Mouse (Mus musculus): Measurements from ENCODE around the gene Snx27. TPM values are rescaled to one million over a fixed set of nuclear protein-coding genes. Genes with fewer than 3 reads are reported as not detected.
A peak's percentile ranks its signal among the peaks of the same experiment; 100 is the strongest.

The Snx27 gene
- polyA plus RNA-seq, 1 experiment from 2014 or later = 46.2 TPM

GRCm38 (mm10) chr3:94465632-94466430 is 116.7 kb downstream of the Snx27 start:
- Histone ChIP-seq H3K4me1 (peaks cover 32% of the 10 kb centered on the region), H3K27ac (peak overlapping the region; percentile 50; the same call in 1 of the 2 replicates), H3K4me3 (no peak overlapping the region), H3K9me3 (replicated peaks) (no peaks in the 10 kb centered on the region), H3K27me3 (ENCODE audit: low read depth, poor library complexity, severe bottlenecking) (no peaks in the 10 kb centered on the region), H3K36me3 (no peaks in the 10 kb centered on the region)
- DNase-seq (ENCODE audit: low spot score) = no peak
- 61% methylated on average over 13 of the region's 13 CpGs for WGBS

GRCm38 (mm10) chr3:94463926-94464578 is 118.5 kb downstream of the Snx27 start:
- DNase-seq (ENCODE audit: low spot score) = peak; percentile 47
- Histone ChIP-seq H3K4me3 (no peak overlapping the region), H3K4me1 (peaks cover 29% of the 10 kb centered on the region), H3K9me3 (replicated peaks) (no peaks in the 10 kb centered on the region), H3K27me3 (ENCODE audit: low read depth, poor library complexity, severe bottlenecking) (no peaks in the 10 kb centered on the region), H3K27ac (peak overlapping the region; percentile 4; the same call in 1 of the 2 replicates), H3K36me3 (no peaks in the 10 kb centered on the region)
- 61% methylated on average over 11 of the region's 11 CpGs for WGBS

GRCm38 (mm10) chr3:94459834-94460233 is 122.7 kb downstream of the Snx27 start:
- peaks cover 15% of the 10 kb centered on the region for H3K4me1 ChIP-seq
- no peaks in the 10 kb centered on the region for H3K9me3 ChIP-seq (replicated peaks)
- no peaks in the 10 kb centered on the region for H3K36me3 ChIP-seq
- DNase-seq (ENCODE audit: low spot score) = no peak
- no peak overlapping the region for H3K4me3 ChIP-seq
- WGBS = 94% methylated on average over 2 of the region's 2 CpGs
- peaks cover 11% of the 10 kb centered on the region for H3K27me3 ChIP-seq (ENCODE audit: low read depth, poor library complexity, severe bottlenecking)
- H3K27ac ChIP-seq = no peak overlapping the region

- Histone ChIP-seq H3K27ac (no peak overlapping the region), H3K4me1 (0 out of 2 replicates have a peak, but pooled peaks cover 4% of the 10 kb centered on the region), H3K27me3 (ENCODE audit: low read depth, poor library complexity, severe bottlenecking) (peaks cover 11% of the 10 kb centered on the region), H3K9me3 (replicated peaks) (no peaks in the 10 kb centered on the region), H3K4me3 (peak overlapping the region; percentile 45; the same call in 1 of the 2 replicates), H3K36me3 (no peaks in the 10 kb centered on the region)
- no peak for DNase-seq (ENCODE audit: low spot score)
- 86% methylated on average over 3 of the region's 3 CpGs for WGBS
Measured at GRCm38 (mm10) chr3:94457055-94457454, 125.5 kb downstream of the Snx27 start.

- no peak overlapping the region for H3K27ac ChIP-seq
- peaks cover 11% of the 10 kb centered on the region for H3K27me3 ChIP-seq (ENCODE audit: low read depth, poor library complexity, severe bottlenecking)
- H3K4me3 ChIP-seq = peak overlapping the region; percentile 45
- no peaks in the 10 kb centered on the region for H3K36me3 ChIP-seq
- DNase-seq (ENCODE audit: low spot score) = peak; percentile 90
- no peaks in the 10 kb centered on the region for H3K9me3 ChIP-seq (replicated peaks)
- H3K4me1 ChIP-seq = 0 out of 2 replicates have a peak, but pooled peaks cover 4% of the 10 kb centered on the region
- WGBS = 1% methylated on average over 12 of the region's 12 CpGs
Measured at GRCm38 (mm10) chr3:94456529-94457000, 126.0 kb downstream of the Snx27 start.

GRCm38 (mm10) chr3:94449377-94449776 is 133.1 kb downstream of the Snx27 start:
- H3K36me3 ChIP-seq = peaks cover 59% of the 10 kb centered on the region
- WGBS = 92% methylated on average over 2 of the region's 2 CpGs
- no peaks in the 10 kb centered on the region for H3K9me3 ChIP-seq (replicated peaks)
- H3K27me3 ChIP-seq (ENCODE audit: low read depth, poor library complexity, severe bottlenecking) = no peaks in the 10 kb centered on the region
- no peak overlapping the region for H3K27ac ChIP-seq
- H3K4me3 ChIP-seq = no peak overlapping the region
- H3K4me1 ChIP-seq = peaks cover 2% of the 10 kb centered on the region
- no peak for DNase-seq (ENCODE audit: low spot score)

Other genes starting within 250 kb of the Snx27 start
- gene Them5, start 240.6 kb downstream of the Snx27 start, polyA plus RNA-seq (2016; fragmentation: Nextera tagmentation; extraction: Ambion mirVana) = not detected in 2 replicates
- 0.15 and 0.54 TPM in 2 replicates for gene C2cd4d, start 220.3 kb downstream of the Snx27 start, polyA plus RNA-seq (2016; fragmentation: Nextera tagmentation; extraction: Ambion mirVana)
- 0.15 TPM in 1 of 2 replicates, not detected in the other for gene Rorc, start 209.9 kb downstream of the Snx27 start, polyA plus RNA-seq (2016; fragmentation: Nextera tagmentation; extraction: Ambion mirVana)
- not detected in 2 replicates for gene Lingo4, start 184.2 kb downstream of the Snx27 start, polyA plus RNA-seq (2016; fragmentation: Nextera tagmentation; extraction: Ambion mirVana)
- gene Tdrkh, start 169.4 kb downstream of the Snx27 start, polyA plus RNA-seq (2016; fragmentation: Nextera tagmentation; extraction: Ambion mirVana) = 5.1 and 6.6 TPM in 2 replicates
- 71.0 and 77.8 TPM in 2 replicates for gene Mrpl9, start 139.4 kb downstream of the Snx27 start, polyA plus RNA-seq (2016; fragmentation: Nextera tagmentation; extraction: Ambion mirVana)
- gene Oaz3, start 138.8 kb downstream of the Snx27 start, polyA plus RNA-seq (2016; fragmentation: Nextera tagmentation; extraction: Ambion mirVana) = 0.29 and 0.51 TPM in 2 replicates
- gene Celf3, start 104.4 kb downstream of the Snx27 start, polyA plus RNA-seq (2016; fragmentation: Nextera tagmentation; extraction: Ambion mirVana) = 1.4 and 1.5 TPM in 2 replicates
- gene Riiad1, start 102.4 kb downstream of the Snx27 start, polyA plus RNA-seq (2016; fragmentation: Nextera tagmentation; extraction: Ambion mirVana) = 1.4 and 1.8 TPM in 2 replicates
- gene Gm10972, start 60.4 kb upstream of the Snx27 start, polyA plus RNA-seq (2016; fragmentation: Nextera tagmentation; extraction: Ambion mirVana) = not detected in 2 replicates
- gene Tuft1, start 76.2 kb upstream of the Snx27 start, polyA plus RNA-seq (2016; fragmentation: Nextera tagmentation; extraction: Ambion mirVana) = 4.1 and 4.5 TPM in 2 replicates
- 0.60 TPM in 1 of 2 replicates, not detected in the other for gene Selenbp2, start 110.8 kb upstream of the Snx27 start, polyA plus RNA-seq (2016; fragmentation: Nextera tagmentation; extraction: Ambion mirVana)
- gene Cgn, start 203.8 kb upstream of the Snx27 start, polyA plus RNA-seq (2016; fragmentation: Nextera tagmentation; extraction: Ambion mirVana) = 6.2 and 6.5 TPM in 2 replicates